Mouse (Mus musculus) right cerebral cortex, adult 18-20 months (tissue): ENCODE measurements at regions not wholly inside any gene's neighbourhood (a gene's known extent, or its start where the extent isn't known, plus 50 kb on each side); places are given as distances from the start of the nearest gene placed in this dataset.

ENCODE experiments used
- DNase-seq: peaks from one replicate; pipeline ENCODE4 v3.0.0; 2022; ENCODE audit warnings: mixed read lengths

GRCm38 (mm10) chr10:96957019-96957418, 340.2 kb downstream of the Btg1 start:
- DNase-seq, result no peak

GRCm38 (mm10) chr10:96969825-96970224, 353.0 kb downstream of the Btg1 start:
- DNase-seq, result no peak

GRCm38 (mm10) chr10:96970737-96971136, 353.9 kb downstream of the Btg1 start:
- no peak for DNase-seq

- no peak for DNase-seq
Observed at GRCm38 (mm10) chr10:96971810-96972209, 355.0 kb downstream of the Btg1 start.

- no peak for DNase-seq
Observed at GRCm38 (mm10) chr10:96974326-96974977, 357.6 kb downstream of the Btg1 start.

GRCm38 (mm10) chr10:96976691-96977090, 359.9 kb downstream of the Btg1 start:
- no peak for DNase-seq

GRCm38 (mm10) chr10:96980494-96980831, 363.7 kb downstream of the Btg1 start:
- no peak for DNase-seq

- DNase-seq, result no peak
Observed at GRCm38 (mm10) chr10:96980832-96981515, 364.2 kb downstream of the Btg1 start.

- no peak for DNase-seq
Observed at GRCm38 (mm10) chr10:96981516-96981869, 364.7 kb downstream of the Btg1 start.

GRCm38 (mm10) chr10:97000871-97001270, 384.1 kb downstream of the Btg1 start:
- no peak for DNase-seq

- DNase-seq, result no peak
Observed at GRCm38 (mm10) chr10:97008873-97009272, 392.1 kb downstream of the Btg1 start.

GRCm38 (mm10) chr10:97009859-97010258, 393.1 kb downstream of the Btg1 start:
- DNase-seq, result no peak

GRCm38 (mm10) chr10:97018641-97019040, 401.8 kb downstream of the Btg1 start:
- no peak for DNase-seq

- no peak for DNase-seq
Observed at GRCm38 (mm10) chr10:97028776-97029175, 412.0 kb downstream of the Btg1 start.

- no peak for DNase-seq
Observed at GRCm38 (mm10) chr10:97030996-97031395, 414.2 kb downstream of the Btg1 start.

GRCm38 (mm10) chr10:97035371-97035786, 418.6 kb downstream of the Btg1 start:
- DNase-seq, result peak; percentile 18

- DNase-seq, result no peak
Observed at GRCm38 (mm10) chr10:97038025-97038424, 421.2 kb downstream of the Btg1 start.

GRCm38 (mm10) chr10:97047566-97047965, 430.8 kb downstream of the Btg1 start:
- no peak for DNase-seq

- no peak for DNase-seq
Observed at GRCm38 (mm10) chr10:97047996-97048395, 431.2 kb downstream of the Btg1 start.

- no peak for DNase-seq
Observed at GRCm38 (mm10) chr10:97054472-97054871, 424.9 kb upstream of the Dcn start.

- no peak for DNase-seq
Observed at GRCm38 (mm10) chr10:97061961-97062360, 417.4 kb upstream of the Dcn start.

GRCm38 (mm10) chr10:97064546-97064945, 414.9 kb upstream of the Dcn start:
- no peak for DNase-seq

- DNase-seq, result peak; percentile 71
Observed at GRCm38 (mm10) chr10:97078022-97078473, 401.4 kb upstream of the Dcn start.

GRCm38 (mm10) chr10:97079575-97079974, 399.8 kb upstream of the Dcn start:
- DNase-seq, result no peak

- DNase-seq, result no peak
Observed at GRCm38 (mm10) chr10:97087286-97087685, 392.1 kb upstream of the Dcn start.
